Mouse (Mus musculus) thymus, postnatal 36 days (tissue): Measurements from ENCODE around the gene Rprml.

ENCODE experiments used
- DNase-seq, 2 experiments: peaks; one replicate each; pipeline ENCODE4 v3.0.0; 2022; ENCODE audit warnings: mixed read lengths in 2 of 2

Rprml gene

DNA sequence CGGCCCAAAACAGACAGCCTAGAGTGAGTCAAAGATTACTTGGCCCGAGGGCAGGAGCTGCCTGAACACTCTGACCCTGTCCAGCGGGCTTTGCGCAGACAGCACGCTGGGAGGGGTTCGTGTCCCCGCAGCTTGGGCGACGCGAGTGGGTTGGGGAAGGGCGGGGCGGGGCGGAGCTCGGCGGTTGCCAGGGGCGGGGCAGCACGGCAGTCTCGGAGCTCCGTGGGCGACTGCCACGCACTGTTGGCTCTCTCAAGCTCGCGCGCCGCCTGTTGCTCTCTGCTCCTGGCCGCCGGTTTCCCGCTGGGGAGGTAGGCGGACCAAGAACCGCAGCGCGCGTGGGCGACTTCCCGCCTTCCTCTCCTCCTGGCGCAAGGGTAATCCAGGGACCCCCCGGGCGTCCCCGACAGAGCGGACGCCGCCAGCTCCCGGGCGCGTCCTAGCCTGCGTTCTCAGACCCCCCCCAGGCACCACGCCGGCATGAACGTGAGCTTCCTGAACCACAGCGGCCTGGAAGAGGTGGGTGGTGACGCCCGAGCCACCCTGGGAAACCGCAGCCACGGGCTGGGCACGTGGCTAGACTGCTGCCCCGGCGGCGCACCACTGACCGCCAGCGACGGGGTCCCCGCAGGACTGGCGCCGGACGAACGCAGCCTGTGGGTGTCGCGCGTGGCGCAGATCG, at the start of gene Rprml:
Rprml (plus strand) TSS at position 270 of the 682 bp plus-strand sequence.
- peak in 1 of 2 experiments; percentile 8 for DNase-seq

DNA sequence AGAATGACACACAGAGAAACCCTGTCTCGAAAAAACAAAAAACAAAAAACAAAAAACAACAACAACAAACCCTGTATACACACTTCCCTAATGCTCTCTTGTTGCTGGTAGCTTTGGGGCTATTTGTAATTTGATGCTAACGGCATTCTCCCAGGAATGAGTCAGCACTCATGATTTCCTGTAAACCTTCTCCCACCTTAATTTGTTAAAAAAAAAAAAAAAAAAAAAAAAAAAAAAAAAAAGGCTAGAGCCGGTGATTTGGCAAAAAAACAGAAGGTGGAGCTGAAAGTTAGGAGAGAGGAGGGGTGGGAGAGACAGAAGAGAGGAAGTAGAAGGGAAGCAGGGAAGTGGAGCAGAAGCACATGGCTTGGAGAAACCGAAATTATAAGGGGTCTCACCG, 42.8 kb upstream of the Rprml start:
- no peak for DNase-seq

DNA sequence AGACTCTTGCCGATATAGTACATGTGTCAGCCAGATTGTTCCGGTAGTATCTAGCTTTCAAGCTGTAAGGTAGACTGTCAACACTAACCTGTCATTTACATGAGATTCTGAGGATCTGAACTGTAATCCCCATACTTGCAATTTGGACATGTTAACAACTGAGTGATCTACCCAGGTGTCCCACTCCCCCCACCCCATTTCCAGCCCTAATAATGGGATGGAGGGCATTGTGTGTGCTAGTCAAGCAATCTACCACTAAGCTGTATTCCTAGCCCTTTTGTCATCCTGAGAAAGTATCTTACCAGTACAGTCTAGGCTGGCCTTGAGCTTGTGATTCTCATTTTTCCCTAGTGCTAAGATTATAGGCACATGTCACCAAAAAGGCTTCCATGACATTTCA, 38.6 kb upstream of the Rprml start:
- DNase-seq: no peak

DNA sequence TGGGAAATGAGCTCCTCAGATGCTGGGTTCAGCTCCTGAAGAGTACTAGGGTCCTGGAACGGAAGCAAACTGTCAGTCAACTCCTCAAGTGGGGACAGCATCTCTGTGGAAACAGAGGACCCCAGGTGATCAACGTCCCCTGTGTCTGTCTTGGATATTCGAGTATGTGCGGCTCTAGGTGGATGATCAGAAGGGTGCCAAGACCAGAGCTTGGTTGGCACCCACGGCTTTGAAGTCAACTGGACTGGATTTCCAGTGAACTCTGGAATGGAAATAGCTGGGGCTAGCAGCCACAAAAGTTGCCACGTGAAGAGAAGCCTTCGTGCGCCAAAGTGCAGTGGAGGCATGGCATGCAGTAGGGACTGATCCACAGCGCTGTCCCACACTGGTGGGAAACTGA, 28.3 kb upstream of the Rprml start, which contains the start of gene Gm884:
Gm884 (minus strand) TSS at position 101 of the 400 bp plus-strand sequence.
- no peak for DNase-seq

DNA sequence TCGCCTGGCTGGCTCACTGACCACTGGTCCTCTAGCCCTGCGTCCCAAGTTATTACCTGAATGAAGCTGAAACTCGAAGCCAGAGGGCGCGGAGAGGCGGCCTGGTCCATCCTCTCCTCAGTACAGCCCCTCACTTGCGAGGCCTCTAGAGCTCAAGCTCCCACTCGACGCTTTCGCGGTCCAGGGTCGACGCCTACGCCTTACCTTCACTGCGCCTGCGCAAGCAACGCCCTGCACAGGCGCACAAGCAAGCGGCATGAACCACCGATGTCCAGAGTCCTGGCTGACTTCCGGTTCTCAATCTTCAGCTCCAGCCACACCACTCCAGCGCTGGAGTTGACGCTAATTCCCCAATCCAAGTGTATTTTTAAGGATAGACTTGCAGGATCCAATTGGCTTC, 21.9 kb upstream of the Rprml start:
- DNase-seq: no peak

DNA sequence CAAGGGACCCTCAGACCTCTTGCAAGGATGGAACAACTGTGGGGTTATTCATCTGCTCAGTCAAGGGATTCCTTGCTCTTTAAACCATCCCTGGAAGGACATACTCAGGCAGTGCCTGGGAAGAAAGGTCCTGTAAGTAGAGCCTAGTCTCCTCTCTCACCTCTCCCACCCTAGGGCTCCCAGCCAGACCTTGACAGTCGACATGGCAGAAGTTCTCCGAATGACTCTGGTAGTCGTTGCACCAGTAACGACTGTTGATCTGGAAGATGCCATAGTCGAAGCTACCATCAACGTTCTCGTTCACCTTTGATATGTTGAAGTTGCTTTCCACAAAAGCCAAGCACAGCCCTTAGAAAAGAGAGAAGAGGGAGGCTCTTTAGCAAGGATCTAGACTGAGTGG, 14.6 kb upstream of the Rprml start:
- DNase-seq: no peak

DNA sequence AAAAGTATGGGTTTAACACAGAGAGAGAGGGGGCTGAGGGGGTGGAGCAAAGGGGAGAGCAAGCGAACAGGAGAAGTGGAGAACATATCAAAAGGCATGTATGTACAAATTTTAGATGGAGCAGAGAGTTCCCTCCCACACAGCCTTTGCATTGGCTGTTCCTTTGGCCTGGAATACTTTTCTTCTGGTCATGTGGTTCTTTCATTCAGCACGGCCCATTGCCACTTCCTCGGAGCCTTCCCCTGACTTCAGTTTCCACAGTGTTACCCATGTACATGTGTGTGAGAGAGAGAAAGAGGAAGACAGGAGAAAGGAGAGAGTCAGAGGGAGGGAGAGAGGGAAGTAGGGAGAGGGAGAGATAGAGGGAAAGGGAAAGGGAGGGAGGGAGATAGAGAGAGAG, 13.9 kb upstream of the Rprml start:
- no peak for DNase-seq

DNA sequence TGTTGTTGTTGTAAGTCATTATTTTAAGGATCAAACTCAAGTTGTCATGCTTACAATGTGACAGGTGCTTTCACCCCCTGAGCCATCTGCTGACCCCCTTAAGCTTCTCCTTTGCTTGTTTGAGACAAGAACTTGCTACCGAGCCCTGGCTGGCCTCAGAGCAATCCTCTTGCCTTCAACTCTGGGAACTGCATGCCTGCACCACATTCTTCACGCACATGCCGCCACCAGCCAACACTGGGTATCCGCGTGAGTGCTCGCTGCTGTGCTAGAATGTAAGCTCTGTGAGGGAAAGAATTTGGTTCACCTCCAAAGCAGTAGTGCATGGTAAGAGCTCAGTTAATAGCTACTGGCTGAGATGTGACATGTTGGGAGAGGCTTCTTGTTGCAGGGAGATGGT, 13.1 kb upstream of the Rprml start:
- DNase-seq: no peak

DNA sequence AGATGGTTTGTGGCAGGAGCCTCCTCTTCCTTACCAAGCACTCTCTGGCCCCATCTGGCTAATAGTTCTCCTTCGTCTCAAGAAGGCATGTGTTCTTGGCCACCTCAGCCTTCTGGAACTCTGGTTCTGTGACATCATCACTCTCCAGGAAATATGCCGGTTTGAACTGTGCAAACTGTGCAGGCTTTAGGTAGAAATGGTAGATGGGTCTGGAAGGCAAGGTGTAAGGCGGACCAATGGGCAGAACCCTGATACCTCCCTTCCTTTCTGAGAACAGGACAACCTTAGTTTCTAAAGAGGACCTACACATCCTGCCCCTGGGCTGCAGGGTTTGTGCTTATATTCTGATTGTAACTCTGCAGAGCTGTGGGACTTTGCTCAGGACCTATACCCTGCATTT, 10.6 kb upstream of the Rprml start, which contains the start of gene Lyzl6:
Lyzl6 (minus strand) TSS at position 101 of the 400 bp plus-strand sequence.
- DNase-seq: no peak

DNA sequence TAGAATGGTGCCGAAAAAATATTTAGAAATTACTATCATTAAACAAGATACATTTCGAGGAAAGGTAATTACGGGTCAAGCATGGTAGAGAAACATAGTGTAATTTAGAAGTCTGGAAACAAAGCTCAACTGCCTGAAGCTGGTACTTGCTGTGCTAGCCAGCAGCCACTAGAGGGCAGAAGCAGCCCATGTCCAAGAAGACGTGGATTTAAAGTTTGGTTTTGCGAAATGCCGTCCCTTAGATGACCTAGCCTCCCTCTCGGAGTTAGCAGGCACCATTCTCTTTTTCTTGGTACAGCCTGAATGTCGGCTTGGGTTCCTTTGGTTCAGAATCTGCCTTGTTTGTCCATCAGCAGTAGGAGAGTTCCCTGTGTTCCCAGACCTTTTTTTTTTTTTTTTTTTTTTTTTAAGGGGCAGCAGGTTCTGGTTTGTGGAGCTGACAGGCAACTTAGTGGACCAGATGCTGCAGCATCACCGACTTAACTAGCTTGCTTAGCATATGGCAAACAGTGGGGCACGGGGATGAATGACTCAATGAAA, 9.9 kb upstream of the Rprml start:
- peak; percentile 12 to 17 for DNase-seq

DNA sequence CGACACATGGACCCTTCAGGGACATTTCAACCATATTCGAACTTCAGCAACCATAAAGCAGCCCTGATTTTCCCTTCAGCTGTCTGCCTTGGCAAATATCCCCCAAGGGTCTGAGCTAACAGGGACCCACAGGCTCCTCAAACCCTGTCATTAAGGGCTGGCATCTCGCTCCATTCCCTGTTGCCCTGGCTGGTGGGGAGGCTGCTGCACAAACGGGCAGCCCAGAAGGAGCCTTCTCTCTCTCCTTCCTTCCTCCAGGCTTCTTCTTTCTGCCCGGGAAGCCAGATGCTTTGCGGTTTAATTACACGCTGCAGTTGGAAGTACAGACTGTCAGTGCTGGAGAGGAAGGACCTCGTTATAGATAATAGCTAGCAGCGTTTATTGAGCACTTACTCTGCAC, 6.2 kb upstream of the Rprml start:
- no peak for DNase-seq

DNA sequence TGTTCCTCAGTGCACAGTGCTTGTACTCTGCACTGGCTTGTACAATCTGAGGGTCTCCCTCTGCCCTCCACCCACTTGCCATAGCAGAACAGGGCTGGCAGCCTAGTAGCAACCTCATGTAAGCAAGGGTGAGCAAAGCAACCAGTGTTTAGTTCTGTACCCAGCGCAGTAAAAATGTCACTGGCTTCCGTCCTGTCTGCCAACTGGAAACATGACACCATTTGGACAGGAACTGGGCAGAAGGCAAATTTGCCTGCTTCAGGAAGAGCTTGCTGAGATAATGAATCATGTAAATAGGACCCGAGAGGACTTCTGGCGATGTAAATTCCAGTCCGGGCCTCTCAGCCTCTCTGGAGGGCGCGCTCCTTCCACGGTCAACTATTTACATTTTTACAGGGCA, 3.6 kb upstream of the Rprml start:
- DNase-seq: no peak

DNA sequence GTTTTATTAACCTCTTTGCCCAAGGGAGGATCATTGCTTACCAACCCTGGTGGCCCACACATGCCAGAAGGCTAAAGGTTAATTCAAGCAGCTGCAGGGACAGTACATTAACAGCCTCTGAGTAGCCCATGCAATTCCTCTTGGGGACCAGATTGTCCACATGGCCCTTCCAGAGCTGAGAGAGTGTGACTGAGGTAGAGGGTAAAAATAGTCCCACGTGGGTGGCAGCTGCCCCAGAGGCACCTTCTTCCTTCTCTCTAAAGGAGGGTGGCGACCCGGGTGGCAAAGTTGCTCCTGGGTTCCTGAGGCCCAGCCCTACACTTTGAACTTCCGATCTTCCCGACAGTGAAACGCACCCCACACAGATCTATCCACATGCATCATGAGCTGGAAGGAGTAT, 3.1 kb upstream of the Rprml start:
- no peak for DNase-seq

DNA sequence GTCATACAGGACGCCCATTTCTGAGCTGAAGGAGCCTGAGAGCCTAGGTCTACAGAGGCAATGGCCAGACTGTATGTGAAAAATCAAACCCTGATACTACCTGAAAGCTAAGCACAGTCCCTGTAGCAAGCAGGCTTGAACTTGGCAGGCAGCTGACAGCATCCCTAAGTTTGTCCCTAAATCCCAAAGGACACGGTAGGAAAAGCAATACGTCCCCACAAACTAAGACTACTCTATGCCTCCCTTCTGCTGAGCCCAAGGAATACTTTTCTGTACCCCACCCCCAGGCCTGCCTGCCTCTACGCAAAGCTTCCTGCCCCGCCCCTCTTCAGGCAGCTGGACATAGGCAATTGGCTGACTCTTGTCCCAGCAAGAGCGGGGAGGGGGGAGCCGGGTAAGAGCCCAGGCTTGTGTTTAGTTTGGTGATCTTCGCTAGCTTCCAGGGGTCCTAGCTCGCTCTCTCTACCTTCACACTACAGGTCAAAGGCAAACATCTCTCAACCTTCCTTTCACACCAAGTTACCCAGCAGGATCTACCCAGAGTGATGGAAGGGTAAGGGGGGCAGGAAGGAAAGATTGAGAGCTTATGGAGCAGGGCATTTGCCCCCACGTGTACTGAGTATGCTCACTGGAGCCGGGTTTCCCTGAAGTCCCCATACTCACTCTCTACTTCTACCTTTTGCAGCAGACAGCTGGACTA, 1.3 kb upstream of the Rprml start:
- DNase-seq: no peak

DNA sequence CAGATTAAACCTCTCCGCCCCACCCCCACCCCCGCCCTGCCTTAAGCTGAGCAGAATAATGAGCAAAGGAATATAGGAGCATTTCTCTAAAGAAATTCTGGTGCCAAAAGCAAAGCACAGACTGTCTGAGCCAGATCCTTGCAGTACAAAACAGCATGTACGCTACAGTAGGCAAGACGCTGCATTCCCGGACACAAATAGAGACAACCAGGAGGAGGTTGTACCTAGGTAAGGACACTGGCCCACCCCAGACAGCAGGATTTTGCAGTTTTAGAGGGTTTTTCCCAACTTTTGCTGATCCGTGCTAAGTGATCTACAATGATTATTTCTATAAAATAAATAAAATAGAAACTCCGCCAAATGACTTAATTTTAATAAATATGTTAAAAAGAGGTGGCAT, 714 bp upstream of the Rprml start:
- DNase-seq: no peak

DNA sequence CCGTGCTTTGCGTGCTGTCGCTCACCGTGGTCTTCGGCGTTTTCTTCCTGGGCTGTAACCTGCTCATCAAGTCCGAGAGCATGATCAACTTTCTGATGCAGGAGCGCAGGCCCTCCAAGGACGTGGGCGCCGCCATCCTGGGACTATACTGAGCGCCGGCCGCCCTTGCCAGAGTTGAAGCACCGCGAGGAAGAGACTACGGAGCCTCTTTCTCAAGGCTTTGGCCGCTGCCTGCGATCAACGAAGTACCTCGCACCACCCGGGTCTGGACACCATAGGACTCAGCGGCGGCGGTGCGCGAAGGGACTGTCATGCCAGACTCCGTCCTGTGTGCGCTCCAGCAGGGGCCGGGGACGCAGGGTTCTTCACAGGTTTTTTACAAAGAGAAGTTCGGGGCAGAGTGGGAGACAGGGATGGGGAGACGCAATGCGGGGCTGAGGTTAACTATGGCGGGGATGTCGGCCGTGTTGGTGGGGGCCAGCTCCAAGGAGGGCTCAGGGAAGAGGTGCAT, 668 bp downstream of the Rprml start:
- no peak for DNase-seq

DNA sequence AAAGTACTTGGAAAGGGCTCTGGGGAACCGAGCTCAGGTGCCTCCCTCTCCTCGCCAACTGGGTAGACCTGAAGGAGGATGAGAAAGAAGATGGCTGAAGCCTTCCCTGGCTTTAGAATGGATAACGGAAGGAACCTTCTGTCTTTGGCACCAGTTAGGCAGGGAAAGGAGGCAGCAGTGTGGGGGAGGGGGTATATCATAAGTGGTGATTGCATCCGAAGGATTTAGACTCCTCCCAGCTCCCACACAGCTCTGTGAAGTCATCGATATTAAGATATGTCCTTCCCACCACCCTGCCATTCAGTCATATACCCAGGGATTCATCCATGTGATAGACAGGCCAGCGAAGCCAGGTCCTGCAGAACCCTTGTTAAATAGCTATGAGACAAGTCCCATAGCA, 2.1 kb downstream of the Rprml start:
- DNase-seq: no peak

DNA sequence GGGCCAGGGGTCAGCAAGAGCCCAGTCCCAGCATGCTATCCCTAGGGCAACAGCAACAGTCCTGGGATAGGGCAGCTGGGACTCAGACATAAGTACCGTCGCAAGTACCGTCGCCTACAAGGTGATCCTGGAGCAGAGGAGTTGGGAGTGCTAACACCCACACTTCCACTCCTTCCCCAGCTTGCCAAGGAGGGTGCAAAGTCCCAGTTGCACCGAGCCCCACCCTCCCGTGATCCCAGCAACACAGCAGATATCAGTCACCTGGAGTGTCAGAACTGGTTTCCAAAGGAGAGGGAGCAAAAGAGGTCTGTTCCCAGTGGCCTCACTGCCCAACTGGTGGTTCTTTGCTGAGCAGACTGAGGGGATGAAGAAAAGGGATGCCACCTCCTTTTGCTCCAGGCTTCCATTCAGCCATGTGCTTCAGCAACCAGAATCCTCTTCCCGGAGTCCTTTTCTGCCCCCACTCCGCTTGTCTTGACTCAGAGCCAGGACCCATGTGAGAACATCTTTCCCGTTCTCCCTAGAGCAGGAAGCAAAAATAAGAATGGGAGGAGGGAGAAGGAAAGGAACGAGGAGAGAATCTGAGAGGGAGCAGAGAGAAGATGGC, 4.1 kb downstream of the Rprml start:
- no peak for DNase-seq

DNA sequence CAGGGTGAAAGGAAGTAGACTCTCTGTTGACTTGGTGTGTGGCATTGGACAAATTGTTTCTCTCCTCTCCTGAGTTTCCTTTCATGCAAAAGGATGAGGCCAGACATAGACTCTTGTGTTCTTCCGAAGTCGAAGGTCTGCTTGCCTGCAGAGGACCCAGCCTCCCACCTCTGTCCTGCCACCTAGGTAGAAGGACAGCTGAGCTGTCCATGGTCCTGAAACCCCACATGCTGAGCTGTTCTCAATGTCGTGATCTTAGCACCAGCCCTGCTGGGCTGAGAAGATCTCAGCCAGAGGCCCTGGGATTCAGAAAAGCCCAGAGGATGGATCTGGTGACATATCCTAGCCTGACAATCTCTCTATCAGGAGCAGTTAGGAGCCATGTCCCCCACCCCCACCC, 7.2 kb downstream of the Rprml start:
- peak; percentile 17 to 27 for DNase-seq

DNA sequence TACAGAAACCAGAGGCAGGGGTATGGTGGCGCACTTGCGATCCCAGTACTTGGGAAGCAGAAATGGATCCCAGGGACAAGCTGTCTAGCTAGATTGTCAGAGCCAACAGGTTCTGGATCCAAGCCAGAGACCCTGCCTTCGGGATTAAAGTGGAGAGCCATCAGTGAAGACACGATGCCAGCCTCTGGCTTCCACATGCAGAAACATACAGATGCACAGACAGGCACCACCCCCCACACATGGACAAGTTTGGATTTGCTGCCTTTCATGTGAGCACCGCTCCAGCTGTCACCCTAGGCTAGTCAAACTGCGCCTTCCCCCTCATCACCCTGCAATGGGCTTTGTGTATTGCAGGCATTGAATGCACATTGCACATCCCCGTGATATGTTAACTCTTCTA, 8.8 kb downstream of the Rprml start:
- DNase-seq: no peak

DNA sequence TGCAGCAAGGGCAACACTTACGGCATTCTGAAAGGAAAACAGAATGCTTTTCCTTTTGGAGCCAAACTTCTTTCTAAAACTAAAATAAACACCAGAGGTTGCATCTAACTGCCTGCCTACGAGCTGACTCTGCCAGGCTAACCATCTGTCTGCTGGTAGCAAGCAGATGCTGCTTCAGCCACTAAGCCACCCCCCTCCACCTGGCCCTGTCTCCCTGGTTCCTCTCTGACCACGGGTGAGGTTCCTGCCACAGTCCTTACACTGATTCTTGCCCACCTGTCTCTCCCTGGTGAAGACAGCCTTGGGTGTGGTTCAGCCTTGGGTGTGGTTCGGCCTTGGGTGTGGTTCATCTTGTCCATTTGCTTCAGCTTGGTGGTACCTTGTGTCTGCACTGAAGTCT, 12.5 kb downstream of the Rprml start:
- DNase-seq: no peak

DNA sequence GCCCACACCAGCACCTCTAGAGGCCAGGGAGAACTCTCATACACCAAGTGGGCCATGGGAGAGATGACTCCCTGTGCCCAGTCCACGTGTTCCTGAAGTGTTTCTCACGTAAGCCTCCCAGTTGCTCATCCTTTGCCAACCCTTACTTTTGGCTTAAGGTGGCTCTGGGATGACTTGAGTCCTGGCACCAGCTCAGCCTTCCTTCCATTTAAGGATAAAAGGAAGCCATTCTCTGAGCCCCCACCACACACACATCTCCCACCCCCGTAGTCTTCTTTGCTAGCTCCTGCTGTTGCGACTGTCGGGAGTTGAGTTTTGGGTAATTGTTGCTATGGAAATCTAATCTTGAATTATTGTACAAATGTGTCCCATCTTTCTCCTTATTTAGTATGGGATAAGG, 13.2 kb downstream of the Rprml start:
- DNase-seq: no peak

DNA sequence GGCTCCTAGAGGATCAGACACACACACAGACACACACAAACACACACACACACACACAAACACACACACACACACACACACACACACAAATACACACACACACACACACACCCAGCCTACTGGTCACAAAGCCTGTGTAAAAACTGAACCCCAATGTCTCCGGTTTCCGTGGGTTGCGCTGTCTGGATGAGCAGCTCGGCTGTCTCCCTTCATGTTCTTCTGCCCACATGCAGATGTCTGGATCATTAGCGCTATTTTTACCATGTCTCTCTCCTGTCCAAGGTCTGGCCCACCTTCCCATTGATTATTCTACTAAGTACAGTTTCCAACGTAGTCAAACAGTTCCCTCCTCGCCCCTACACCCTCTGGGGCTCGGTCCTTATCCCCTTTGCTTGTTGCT, 13.7 kb downstream of the Rprml start:
- no peak for DNase-seq

DNA sequence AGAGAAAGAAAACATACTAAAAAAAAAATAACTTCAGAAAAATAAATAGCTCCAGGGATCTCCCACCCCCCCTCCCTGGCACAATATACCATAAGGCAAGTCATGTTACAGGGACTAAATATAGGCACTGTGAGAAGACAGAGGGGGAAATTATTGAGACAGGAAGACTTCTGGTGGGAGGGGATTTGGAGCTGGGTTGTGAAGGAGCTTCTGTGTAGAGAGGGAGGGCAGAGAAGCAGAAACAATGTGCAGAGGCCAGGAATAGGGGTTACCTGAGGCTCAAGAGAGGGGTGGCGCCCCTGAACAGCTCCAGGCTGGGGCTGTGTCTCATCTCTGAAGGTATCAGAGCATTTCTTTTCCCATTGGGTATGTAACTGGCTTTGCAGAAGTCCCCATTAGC, 16.3 kb downstream of the Rprml start:
- DNase-seq: no peak
